Mouse (Mus musculus): ENCODE data around the gene Mb21d2. TPM values are rescaled to one million over a fixed set of nuclear protein-coding genes. Genes with fewer than 3 reads are reported as not detected.

The Mb21d2 gene
- polyA plus RNA-seq, 1 experiment from 2014 or later = 4.2 TPM

DNA sequence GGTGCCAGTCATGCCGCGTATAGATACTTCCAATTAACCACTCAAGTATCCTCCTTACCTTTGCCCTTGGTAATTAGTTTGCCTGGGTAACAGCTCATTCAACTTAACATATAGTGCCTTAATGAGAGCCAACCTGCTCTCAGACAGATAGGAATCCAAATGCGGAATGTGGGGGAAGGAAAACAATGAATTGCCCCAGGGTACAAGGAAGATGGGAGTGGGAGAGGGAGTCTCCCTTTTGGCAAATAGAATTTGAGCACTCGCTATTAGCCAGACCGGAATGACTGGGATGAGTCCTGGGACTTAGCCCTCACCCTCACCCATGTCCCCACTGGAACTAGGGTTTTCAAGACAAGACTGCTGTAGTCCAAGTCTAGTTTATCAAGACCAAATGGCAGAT is 953 bp upstream of the Mb21d2 start:
- no peak for ATAC-seq (replicated peaks; ENCODE audit: low FRiP score)
- no peak for DNase-seq (ENCODE audit: low spot score)
- no peak overlapping the region for H3K9ac ChIP-seq (ENCODE audit: low read depth, low read length)

DNA sequence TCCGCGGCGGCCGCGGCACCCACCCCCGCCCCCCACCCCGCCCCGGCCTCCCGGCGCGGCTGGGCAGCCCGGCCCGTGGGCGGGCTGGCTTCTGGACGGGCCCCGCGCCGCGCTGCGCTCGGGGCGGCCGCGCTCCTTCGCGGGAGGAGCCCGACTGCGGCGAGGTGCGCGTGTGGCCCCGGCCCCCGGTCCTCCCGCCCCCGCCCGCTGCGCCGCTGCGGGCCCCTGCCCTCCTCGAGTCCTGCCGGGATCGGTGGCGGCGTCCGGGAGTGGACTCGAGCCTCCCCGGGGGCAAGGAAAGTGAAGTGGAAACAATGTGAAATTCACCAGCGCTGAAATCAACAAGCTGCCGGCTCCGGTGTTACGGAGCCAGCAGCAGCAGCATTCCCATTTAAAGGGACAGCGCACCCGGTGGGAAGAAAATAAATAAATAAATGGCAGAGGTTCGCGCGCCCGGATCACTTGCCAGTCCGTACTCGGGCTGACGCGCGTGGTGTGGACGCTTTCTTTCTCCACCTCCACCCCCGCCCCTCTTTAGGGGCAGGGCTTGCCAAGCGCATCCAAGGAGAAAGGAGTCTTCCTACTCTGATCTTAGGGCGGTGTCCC is 316 bp upstream of the Mb21d2 start:
- peak overlapping the region; percentile 62 for H3K4me3 ChIP-seq (ENCODE audit: low read depth, low read length)
- no peaks in the 10 kb centered on the region for H3K36me3 ChIP-seq (ENCODE audit: control insufficient read depth, insufficient read depth, low read length)
- peak overlapping the region; percentile 65 for H3K4me2 ChIP-seq
- H3K4me1 ChIP-seq (replicated peaks; ENCODE audit: control insufficient read depth, insufficient read depth, low read length) = 0 out of 2 replicates have a peak, but pooled peaks cover 2% of the 10 kb centered on the region
- no peaks in the 10 kb centered on the region for H3K9me3 ChIP-seq (ENCODE audit: control insufficient read depth, low read length)
- DNase-seq (ENCODE audit: low spot score) = peak; percentile 57
- H3K27ac ChIP-seq (ENCODE audit: low read depth, low read length) = peak overlapping the region; percentile 77
- peaks cover 44% of the 10 kb centered on the region for H3K27me3 ChIP-seq (replicated peaks; ENCODE audit: control insufficient read depth, insufficient read depth, low read length)
- peak; percentile 37 for ATAC-seq (replicated peaks; ENCODE audit: low FRiP score)
- peak overlapping the region; percentile 66 for H3K9ac ChIP-seq (ENCODE audit: low read depth, low read length)
- under 1% methylated on average over 49 of the region's 66 CpGs for WGBS

More for the DNA sequence above, 953 bp upstream of the Mb21d2 start:
- Histone ChIP-seq H3K27me3 (replicated peaks; ENCODE audit: control insufficient read depth, insufficient read depth, low read length) (peaks cover 44% of the 10 kb centered on the region), H3K9me3 (ENCODE audit: control insufficient read depth, low read length) (no peaks in the 10 kb centered on the region), H3K27ac (ENCODE audit: low read depth, low read length) (no peak overlapping the region), H3K4me2 (peak overlapping the region; percentile 65), H3K36me3 (ENCODE audit: control insufficient read depth, insufficient read depth, low read length) (no peaks in the 10 kb centered on the region), H3K4me1 (replicated peaks; ENCODE audit: control insufficient read depth, insufficient read depth, low read length) (0 out of 2 replicates have a peak, but pooled peaks cover 2% of the 10 kb centered on the region), H3K4me3 (ENCODE audit: low read depth, low read length) (peak overlapping the region; percentile 62)
- 12% methylated on average over 5 of the region's 5 CpGs for WGBS

DNA sequence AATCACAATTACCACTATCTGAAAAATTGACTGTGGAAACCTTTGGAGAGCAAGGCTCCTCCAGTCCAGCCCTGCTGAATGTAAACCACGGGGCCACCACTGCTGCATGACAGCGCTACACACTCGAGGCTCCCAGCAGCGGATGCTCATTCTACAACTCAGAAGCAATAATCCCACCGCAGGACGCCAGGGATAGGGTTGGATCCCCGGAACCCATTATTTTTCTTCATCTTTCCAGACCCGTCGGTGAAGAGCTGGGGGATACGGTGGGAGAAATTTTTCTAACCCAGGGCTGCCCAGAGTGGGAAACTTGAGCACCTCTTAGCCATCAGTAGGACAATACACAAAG is 1.0 kb downstream of the Mb21d2 start:
- Histone ChIP-seq H3K9ac (ENCODE audit: low read depth, low read length) (peak overlapping the region; percentile 66), H3K4me1 (replicated peaks; ENCODE audit: control insufficient read depth, insufficient read depth, low read length) (0 out of 2 replicates have a peak, but pooled peaks cover 2% of the 10 kb centered on the region), H3K27ac (ENCODE audit: low read depth, low read length) (0 out of 2 replicates have a peak overlapping the region, but pooled peaks have one; percentile 77), H3K4me3 (ENCODE audit: low read depth, low read length) (peak overlapping the region; percentile 62), H3K27me3 (replicated peaks; ENCODE audit: control insufficient read depth, insufficient read depth, low read length) (peaks cover 44% of the 10 kb centered on the region), H3K36me3 (ENCODE audit: control insufficient read depth, insufficient read depth, low read length) (no peaks in the 10 kb centered on the region), H3K4me2 (peak overlapping the region; percentile 65), H3K9me3 (ENCODE audit: control insufficient read depth, low read length) (no peaks in the 10 kb centered on the region)
- DNase-seq (ENCODE audit: low spot score) (no peak), ATAC-seq (replicated peaks; ENCODE audit: low FRiP score) (peak; percentile 27; the same call in 1 of the 2 replicates)
- WGBS = under 1% methylated on average over 10 of the region's 10 CpGs

DNA sequence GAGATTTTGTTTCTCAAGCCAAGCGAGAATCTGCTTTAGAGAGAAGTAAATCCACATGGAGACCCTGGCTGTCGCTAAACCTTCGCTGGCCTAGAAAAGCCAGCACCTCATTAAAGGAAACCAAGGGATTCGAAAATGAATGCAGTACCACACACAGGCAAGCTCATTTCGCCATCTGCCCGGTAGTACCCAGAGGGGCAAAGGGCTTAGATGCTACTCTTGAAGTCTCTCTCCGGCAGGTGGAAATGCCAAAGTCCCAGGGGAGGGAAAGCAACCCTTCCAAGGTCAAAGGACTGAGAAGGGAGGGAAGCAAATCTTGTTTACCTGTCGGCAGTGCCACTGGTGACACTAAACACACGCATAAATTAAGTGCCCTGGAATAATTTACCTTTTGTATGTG is 2.1 kb downstream of the Mb21d2 start:
- Histone ChIP-seq H3K36me3 (ENCODE audit: control insufficient read depth, insufficient read depth, low read length) (no peaks in the 10 kb centered on the region), H3K27ac (ENCODE audit: low read depth, low read length) (no peak overlapping the region), H3K4me3 (ENCODE audit: low read depth, low read length) (no peak overlapping the region), H3K4me1 (replicated peaks; ENCODE audit: control insufficient read depth, insufficient read depth, low read length) (0 out of 2 replicates have a peak, but pooled peaks cover 2% of the 10 kb centered on the region), H3K9me3 (ENCODE audit: control insufficient read depth, low read length) (no peaks in the 10 kb centered on the region), H3K27me3 (replicated peaks; ENCODE audit: control insufficient read depth, insufficient read depth, low read length) (peaks cover 44% of the 10 kb centered on the region), H3K4me2 (peak overlapping the region; percentile 65), H3K9ac (ENCODE audit: low read depth, low read length) (no peak overlapping the region)
- WGBS = 45% methylated on average over 9 of the region's 9 CpGs
- ATAC-seq (replicated peaks; ENCODE audit: low FRiP score) (no peak), DNase-seq (ENCODE audit: low spot score) (no peak)

DNA sequence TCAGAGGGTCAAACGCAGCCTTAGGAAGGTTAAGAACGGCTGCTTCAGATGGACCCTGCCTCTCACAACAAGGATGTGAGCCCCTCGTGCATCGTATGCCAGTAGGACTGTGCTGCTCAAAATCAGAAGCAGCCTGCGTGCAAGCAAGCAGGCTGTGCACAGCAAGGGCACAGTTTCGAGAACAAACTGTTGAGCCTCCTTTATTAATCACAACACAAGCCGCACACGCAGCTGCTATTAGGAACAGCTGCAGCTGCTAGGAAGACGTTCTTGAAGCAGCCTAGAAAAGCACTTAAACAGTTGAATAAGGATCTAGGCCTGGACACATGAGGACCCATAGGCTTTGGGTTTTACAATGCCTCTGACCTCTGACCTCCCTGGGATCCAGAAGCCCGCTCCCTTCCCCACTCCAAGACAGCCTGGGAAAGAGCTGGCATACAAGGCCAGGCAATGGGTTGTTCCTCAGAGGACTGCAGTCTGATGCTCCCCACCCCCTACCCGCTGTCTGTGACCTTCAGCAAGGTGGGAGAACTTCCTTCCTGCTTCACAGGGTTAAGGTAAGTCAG is 10.1 kb downstream of the Mb21d2 start:
- Histone ChIP-seq H3K4me1 (replicated peaks; ENCODE audit: control insufficient read depth, insufficient read depth, low read length) (no peaks in the 10 kb centered on the region), H3K9ac (ENCODE audit: low read depth, low read length) (no peak overlapping the region), H3K27ac (ENCODE audit: low read depth, low read length) (no peak overlapping the region), H3K4me3 (ENCODE audit: low read depth, low read length) (no peak overlapping the region), H3K4me2 (no peak overlapping the region), H3K9me3 (ENCODE audit: control insufficient read depth, low read length) (no peaks in the 10 kb centered on the region), H3K27me3 (replicated peaks; ENCODE audit: control insufficient read depth, insufficient read depth, low read length) (no peaks in the 10 kb centered on the region), H3K36me3 (ENCODE audit: control insufficient read depth, insufficient read depth, low read length) (no peaks in the 10 kb centered on the region; the same call in 1 of the 2 replicates)
- 79% methylated on average over 11 of the region's 11 CpGs for WGBS
- no peak for ATAC-seq (replicated peaks; ENCODE audit: low FRiP score)
- no peak for DNase-seq (ENCODE audit: low spot score)

DNA sequence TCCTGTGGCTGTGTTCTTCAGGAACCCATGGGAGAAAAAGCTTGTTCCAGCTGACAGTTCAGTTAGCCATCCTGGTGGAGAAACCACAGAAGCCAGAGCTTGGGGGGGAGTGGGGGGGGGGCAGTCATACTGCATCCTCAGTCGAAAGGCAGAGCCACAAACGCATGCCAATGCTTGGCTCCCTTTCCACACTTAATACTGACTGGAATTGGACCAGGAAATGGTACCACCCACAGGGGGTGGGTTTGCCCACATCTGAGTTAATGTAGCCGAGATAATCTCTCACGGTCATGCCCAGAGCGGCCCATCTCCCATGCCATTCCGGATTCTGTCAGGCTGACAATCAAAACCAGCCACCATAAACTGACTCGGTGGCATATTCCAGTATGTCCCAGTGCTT is 14.1 kb downstream of the Mb21d2 start:
- no peaks in the 10 kb centered on the region for H3K4me1 ChIP-seq (replicated peaks; ENCODE audit: control insufficient read depth, insufficient read depth, low read length)
- H3K4me3 ChIP-seq (ENCODE audit: low read depth, low read length) = no peak overlapping the region
- H3K36me3 ChIP-seq (ENCODE audit: control insufficient read depth, insufficient read depth, low read length) = no peaks in the 10 kb centered on the region; the same call in 1 of the 2 replicates
- no peak for ATAC-seq (replicated peaks; ENCODE audit: low FRiP score)
- 84% methylated on average over 7 of the region's 7 CpGs for WGBS
- DNase-seq (ENCODE audit: low spot score) = no peak
- no peaks in the 10 kb centered on the region for H3K9me3 ChIP-seq (ENCODE audit: control insufficient read depth, low read length)
- H3K27me3 ChIP-seq (replicated peaks; ENCODE audit: control insufficient read depth, insufficient read depth, low read length) = no peaks in the 10 kb centered on the region
- H3K27ac ChIP-seq (ENCODE audit: low read depth, low read length) = no peak overlapping the region
- no peak overlapping the region for H3K4me2 ChIP-seq
- no peak overlapping the region for H3K9ac ChIP-seq (ENCODE audit: low read depth, low read length)

DNA sequence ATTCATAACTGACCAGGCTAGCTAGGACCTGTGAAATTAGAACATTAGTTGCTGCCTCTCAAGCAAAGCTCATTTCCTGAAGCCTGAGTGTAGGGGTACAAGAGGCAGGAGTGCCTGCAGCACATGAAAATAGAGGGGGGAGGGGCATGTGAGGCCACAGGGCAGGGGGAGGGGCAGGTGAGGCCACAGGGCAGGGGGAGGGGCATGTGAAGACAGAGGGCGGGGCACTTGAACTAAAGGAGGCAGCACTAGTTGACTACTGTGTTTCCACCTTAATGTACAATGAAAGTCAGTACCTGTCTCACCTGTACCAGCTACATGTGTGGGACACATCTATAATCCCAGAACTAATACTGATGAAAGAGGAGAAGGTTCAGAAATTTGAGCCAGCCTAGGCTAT is 14.8 kb downstream of the Mb21d2 start:
- ATAC-seq (replicated peaks; ENCODE audit: low FRiP score) = no peak
- H3K36me3 ChIP-seq (ENCODE audit: control insufficient read depth, insufficient read depth, low read length) = no peaks in the 10 kb centered on the region; the same call in 1 of the 2 replicates
- no peaks in the 10 kb centered on the region for H3K9me3 ChIP-seq (ENCODE audit: control insufficient read depth, low read length)
- DNase-seq (ENCODE audit: low spot score) = no peak
- no peaks in the 10 kb centered on the region for H3K27me3 ChIP-seq (replicated peaks; ENCODE audit: control insufficient read depth, insufficient read depth, low read length)
- no peak overlapping the region for H3K27ac ChIP-seq (ENCODE audit: low read depth, low read length)
- 42% methylated on average over 1 of the region's 1 CpGs for WGBS
- H3K4me3 ChIP-seq (ENCODE audit: low read depth, low read length) = no peak overlapping the region
- H3K4me2 ChIP-seq = no peak overlapping the region
- no peaks in the 10 kb centered on the region for H3K4me1 ChIP-seq (replicated peaks; ENCODE audit: control insufficient read depth, insufficient read depth, low read length)
- H3K9ac ChIP-seq (ENCODE audit: low read depth, low read length) = no peak overlapping the region

DNA sequence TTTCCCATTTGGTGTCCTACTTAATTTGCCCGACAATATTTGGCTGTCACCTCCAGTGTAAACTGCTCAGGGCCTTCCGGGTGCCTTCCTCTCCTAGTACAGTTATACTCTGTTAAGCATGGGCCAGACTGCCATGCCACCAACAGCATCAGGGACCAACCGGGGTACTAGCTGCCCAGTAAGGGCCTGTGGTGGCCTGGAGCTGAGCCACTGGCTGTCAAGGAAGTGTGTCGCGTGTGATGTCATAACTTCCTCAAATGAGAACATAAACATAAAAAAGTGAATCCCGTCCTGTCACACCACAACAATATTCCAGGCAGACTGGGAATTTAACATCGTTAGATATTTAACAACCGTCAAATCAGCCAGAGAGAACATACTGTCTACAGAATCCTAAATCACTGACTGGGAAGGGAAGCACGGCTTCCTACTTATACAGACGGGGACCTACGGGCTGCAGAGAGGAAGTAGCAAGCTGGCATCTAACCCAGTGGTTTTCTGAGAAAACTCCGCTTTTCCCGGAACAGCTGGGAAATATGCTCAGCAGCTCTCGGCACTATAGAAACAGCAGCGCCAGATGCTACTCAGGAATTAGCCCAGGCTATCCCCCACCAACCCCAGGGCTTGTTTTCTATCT is 17.9 kb downstream of the Mb21d2 start:
- 0 out of 2 replicates have a peak, but pooled peaks cover 3% of the 10 kb centered on the region for H3K4me1 ChIP-seq (replicated peaks; ENCODE audit: control insufficient read depth, insufficient read depth, low read length)

More for the DNA sequence above, 17.9 kb downstream of the Mb21d2 start:
- H3K4me2 ChIP-seq = no peak overlapping the region
- no peaks in the 10 kb centered on the region for H3K27me3 ChIP-seq (replicated peaks; ENCODE audit: control insufficient read depth, insufficient read depth, low read length)
- WGBS = 63% methylated on average over 15 of the region's 15 CpGs
- H3K9me3 ChIP-seq (ENCODE audit: control insufficient read depth, low read length) = no peaks in the 10 kb centered on the region
- ATAC-seq (replicated peaks; ENCODE audit: low FRiP score) = no peak
- no peak overlapping the region for H3K27ac ChIP-seq (ENCODE audit: low read depth, low read length)
- no peak overlapping the region for H3K9ac ChIP-seq (ENCODE audit: low read depth, low read length)
- H3K36me3 ChIP-seq (ENCODE audit: control insufficient read depth, insufficient read depth, low read length) = no peaks in the 10 kb centered on the region
- DNase-seq (ENCODE audit: low spot score) = no peak
- H3K4me3 ChIP-seq (ENCODE audit: low read depth, low read length) = no peak overlapping the region
